Mouse (Mus musculus) left cerebral cortex, adult 9 months (tissue): ENCODE results near the gene Gm973.
A peak's percentile ranks its signal among the peaks of the same experiment; 100 is the strongest.

Experiments used
- DNase-seq, 2 experiments: peaks; one replicate each; pipeline ENCODE4 v3.0.0; 2022; ENCODE audit warnings: low spot score in 2 of 2

Gene Gm973

GRCm38 (mm10) chr1:59516026-59516917, at the start of gene Gm973:
Gene Gm973 (plus strand): TSS chr1:59516264.
- DNase-seq: peak; percentile 47 to 67

- DNase-seq: no peak
These were observed 46.9 kb upstream of the Gm973 start for GRCm38 (mm10) chr1:59469170-59469569.

- DNase-seq: no peak
These were observed 45.3 kb upstream of the Gm973 start for GRCm38 (mm10) chr1:59470766-59471165.

GRCm38 (mm10) chr1:59472368-59473180, 43.5 kb upstream of the Gm973 start:
- no peak for DNase-seq

GRCm38 (mm10) chr1:59473181-59473555, 42.9 kb upstream of the Gm973 start:
- DNase-seq: no peak

- DNase-seq: no peak
These were observed 40.4 kb upstream of the Gm973 start for GRCm38 (mm10) chr1:59475618-59476017.

- DNase-seq: no peak
These were observed 37.2 kb upstream of the Gm973 start for GRCm38 (mm10) chr1:59478911-59479310.

- no peak for DNase-seq
These were observed 35.1 kb upstream of the Gm973 start for GRCm38 (mm10) chr1:59480821-59481455.

GRCm38 (mm10) chr1:59481456-59482291, 34.4 kb upstream of the Gm973 start:
- DNase-seq: peak; percentile 55 to 88

- no peak for DNase-seq
These were observed 33.8 kb upstream of the Gm973 start, which contains the start of gene Fzd7 for GRCm38 (mm10) chr1:59482331-59482695. Gene Fzd7 (plus strand): TSS chr1:59482424.

GRCm38 (mm10) chr1:59482696-59483520, 33.2 kb upstream of the Gm973 start:
- no peak for DNase-seq

- DNase-seq: peak in 1 of 2 experiments; percentile 61
These were observed 32.4 kb upstream of the Gm973 start for GRCm38 (mm10) chr1:59483521-59484245.

- no peak for DNase-seq
These were observed 31.8 kb upstream of the Gm973 start for GRCm38 (mm10) chr1:59484314-59484713.

GRCm38 (mm10) chr1:59484791-59485785, 31.0 kb upstream of the Gm973 start:
- no peak for DNase-seq

GRCm38 (mm10) chr1:59485803-59486202, 30.3 kb upstream of the Gm973 start:
- no peak for DNase-seq

GRCm38 (mm10) chr1:59487651-59488051, 28.4 kb upstream of the Gm973 start:
- no peak for DNase-seq

GRCm38 (mm10) chr1:59488481-59488880, 27.6 kb upstream of the Gm973 start:
- DNase-seq: no peak

- DNase-seq: peak in 1 of 2 experiments; percentile 31
These were observed 27.1 kb upstream of the Gm973 start for GRCm38 (mm10) chr1:59488991-59489390.
